Mouse (Mus musculus) B cell, adult 67 days (primary cell): ENCODE data around the gene Sec23ip. TPM values are rescaled to one million over a fixed set of nuclear protein-coding genes. Genes with fewer than 3 reads are reported as not detected.

ENCODE experiments used
- total RNA-seq, 2 experiments: library from RNA; stranded (reverse); gene quantifications; 4 replicates each; pipeline ENCODE4 v1.2.4; 2023

Sec23ip gene
- 10 to 100 TPM; 48.5 to 54.0 TPM for total RNA-seq

DNA sequence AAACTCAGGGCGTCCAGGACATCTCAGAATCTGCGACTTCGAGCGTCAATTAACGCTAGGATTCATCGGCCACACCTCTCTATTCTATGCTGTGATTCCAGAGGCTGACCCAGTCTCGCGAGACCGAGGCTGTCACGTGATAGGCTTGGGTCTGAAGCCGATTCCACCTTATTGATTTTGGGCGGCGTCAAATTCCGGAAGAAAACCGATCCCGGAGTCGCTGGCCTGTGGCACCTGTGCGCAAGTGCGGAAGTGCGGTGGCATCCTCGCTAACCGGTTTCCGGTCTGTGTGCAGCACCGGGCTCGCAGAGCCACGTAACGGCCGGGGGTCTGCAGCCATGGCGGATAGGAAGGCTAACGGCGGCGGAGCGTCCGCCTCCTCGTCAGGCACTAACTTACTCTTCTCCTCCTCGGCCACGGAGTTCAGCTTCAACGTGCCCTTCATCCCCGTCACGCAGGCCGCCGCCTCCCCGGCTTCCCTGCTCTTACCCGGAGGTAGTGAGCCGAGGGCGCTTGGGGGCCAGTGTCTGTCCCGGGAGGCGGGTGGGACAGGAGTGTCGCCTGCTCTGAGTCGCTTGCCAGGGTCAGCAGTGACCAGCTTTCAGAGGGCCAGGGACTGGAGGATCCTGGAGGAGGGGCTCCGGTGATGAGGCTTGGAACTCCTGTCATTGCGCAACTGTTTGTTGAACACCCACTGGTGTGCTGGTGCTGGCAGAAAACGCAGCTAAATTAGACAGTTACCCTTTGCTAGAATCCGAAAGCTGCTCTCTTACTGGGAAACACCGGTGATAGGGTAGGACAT lies at the start of gene Sec23ip:
TSS of gene Sec23ip (plus strand) at position 260 of the 802 bp plus-strand sequence.

DNA sequence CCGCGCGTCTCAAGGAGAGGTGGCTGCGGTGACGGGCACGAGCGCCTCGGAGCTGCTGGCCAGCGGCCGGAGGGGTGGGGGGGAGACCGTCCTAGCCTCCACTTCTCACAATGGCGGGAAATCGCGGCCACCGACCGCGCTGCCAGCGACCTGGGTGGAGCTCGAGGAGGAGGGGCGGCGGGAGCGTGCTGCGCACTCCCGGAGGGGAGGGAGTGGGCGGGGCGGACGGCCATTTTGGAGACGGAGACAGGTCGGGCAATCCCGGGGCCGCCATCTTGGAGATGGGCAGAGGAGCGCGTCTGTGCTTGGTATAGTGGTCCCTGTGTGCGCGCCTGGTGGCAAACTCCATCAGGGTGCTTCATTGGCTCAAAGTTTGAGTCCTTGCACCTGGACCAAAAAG lies 4.4 kb upstream of the Sec23ip start, which contains the start of gene Mcmbp:
TSS of gene Mcmbp (minus strand) at position 162 of the 400 bp plus-strand sequence.

Other genes starting within 250 kb of the Sec23ip start
- 1 to 10 TPM; 1.8 to 2.7 TPM for gene Bag3, start 221.3 kb upstream of the Sec23ip start, total RNA-seq
- gene Inpp5f, start 133.6 kb upstream of the Sec23ip start, total RNA-seq = 10 to 100 TPM; 84.0 to 85.7 TPM
- 10 to 100 TPM; 80.6 to 84.0 TPM for gene Mcmbp, start 4.4 kb upstream of the Sec23ip start, total RNA-seq